ENCODE assay signal across 17 mouse cellular contexts in the genomic region with DNA sequence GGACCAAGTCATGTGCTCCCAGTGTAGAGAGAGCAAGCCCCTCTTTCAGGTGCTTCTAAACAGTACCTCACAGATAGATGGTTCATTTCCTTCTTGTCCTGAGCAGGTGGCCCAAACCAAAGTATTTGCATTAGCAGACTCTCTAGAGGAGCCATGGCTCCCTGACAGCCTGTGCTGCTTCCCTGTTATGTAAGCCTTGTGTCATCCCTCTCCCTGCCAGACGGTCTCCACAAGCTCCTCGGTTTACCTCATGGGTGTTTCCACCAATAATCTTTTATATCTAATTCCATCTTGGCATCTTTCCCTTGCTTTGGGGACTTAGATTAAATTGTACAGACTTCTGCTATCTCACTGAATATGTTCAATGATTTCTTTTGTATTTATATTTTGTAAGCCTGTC.
DNase-seq lines count a peak whose midpoint lies in the region; ATAC-seq lines count a peak whose summit lies in the region.
"Had no signal": no experiment of that assay in that cellular context is flagged by ENCODE, and none has a peak within 500 bp of the region (broad histone marks: within the 10 kb centered on the region; RNA-seq: fewer than 3 reads in every experiment).

No protein-coding gene starts in this region.

- peak; percentile 10 for DNase-seq in cerebellum, adult 9-11 months
- DNase-seq in cerebellum, adult 11-12 months, result no peak
- peak; percentile 61 for DNase-seq in layer of hippocampus, adult 11-12 months (ENCODE audit: low spot score)
- DNase-seq in layer of hippocampus, postnatal 10 days (ENCODE audit: low spot score in 2 of 2), result no peak
- DNase-seq in layer of hippocampus, adult 9-11 months, result peak; percentile 85
- DNase-seq in right cerebral cortex, postnatal 10 days (ENCODE audit: low spot score in 2 of 2), result peak; percentile 39 to 56
- DNase-seq in retina, embryonic 14.5 days (ENCODE audit: low spot score), result no peak
- DNase-seq: adrenal gland, postnatal 10 days; embryo, embryonic 11 days; gastrocnemius, postnatal 10 days; heart, postnatal 10 days; kidney, adult 2 months; kidney, postnatal 25 days; lung, postnatal 14 days; thymus, postnatal 14 days had no signal

- ATAC-seq in erythroblast, adult 5-6 weeks (replicated peaks; ENCODE audit: low FRiP score, poor library complexity, severe bottlenecking), result no peak
- ATAC-seq: forebrain, embryonic 15.5 days had no signal

Comparison
In these comparisons a context has a peak if more than half of its experiments do, and no peak if none do; other contexts are left out.
1. DNase-seq: peak in cerebellum, adult 9-11 months (single experiment), layer of hippocampus, adult 11-12 months (single experiment), layer of hippocampus, adult 9-11 months (single experiment) and right cerebral cortex, postnatal 10 days (2 of 2); none in cerebellum, adult 11-12 months (single experiment), layer of hippocampus, postnatal 10 days (0 of 2) and retina, embryonic 14.5 days (single experiment).